Comparison of ENCODE assay signal across 19 mouse cellular contexts in the genomic region with DNA sequence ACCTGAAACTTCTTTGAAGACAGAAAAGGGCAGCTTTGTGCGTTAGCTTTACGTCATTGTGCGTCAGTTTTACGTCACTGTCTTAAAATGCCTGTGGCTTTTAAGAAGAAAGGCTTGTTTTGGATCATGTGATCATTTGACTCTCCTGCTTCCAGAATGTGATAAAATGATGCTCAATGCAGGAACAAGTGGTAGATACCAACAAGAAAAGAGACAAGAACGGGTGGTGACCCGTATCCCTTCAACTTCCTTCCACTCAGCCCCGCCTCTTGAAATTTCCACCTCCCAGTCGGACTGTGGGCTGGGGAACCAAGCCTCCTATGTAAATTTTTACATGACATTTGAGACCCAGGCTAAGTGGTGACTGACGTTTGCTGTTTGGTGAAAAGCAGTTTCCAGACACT. TPM values are rescaled to one million over a fixed set of nuclear protein-coding genes. Genes with fewer than 3 reads are reported as not detected.
DNase-seq lines count a peak whose midpoint lies in the region; ATAC-seq lines count a peak whose summit lies in the region.
"Had no signal": no experiment of that assay in that cellular context is flagged by ENCODE, and none has a peak within 500 bp of the region (broad histone marks: within the 10 kb centered on the region; RNA-seq: fewer than 3 reads in every experiment).

No protein-coding gene starts in this region.

- peaks cover 38% of the 10 kb centered on the region for H3K4me1 ChIP-seq in heart, embryonic 10.5 days
- peaks cover 5% of the 10 kb centered on the region for H3K4me1 ChIP-seq in lung, embryonic 16.5 days (replicated peaks; ENCODE audit: control insufficient read depth, insufficient read depth, low read length)
- H3K4me1 ChIP-seq: embryonic facial prominence, embryonic 13.5 days; midbrain, embryonic 13.5 days; neural tube, embryonic 12.5 days had no signal

- peak overlapping the region; percentile 77; the same call in 1 of the 2 replicates for H3K27ac ChIP-seq in heart, embryonic 10.5 days
- H3K27ac ChIP-seq in lung, embryonic 16.5 days (ENCODE audit: low read length), result peak overlapping the region; percentile 48
- H3K27ac ChIP-seq: embryonic facial prominence, embryonic 13.5 days; limb, embryonic 15.5 days; midbrain, embryonic 13.5 days; neural tube, embryonic 12.5 days had no signal

- peaks cover 10% of the 10 kb centered on the region; the same call in 1 of the 2 replicates for H3K36me3 ChIP-seq in heart, embryonic 10.5 days
- H3K36me3 ChIP-seq in lung, embryonic 16.5 days (ENCODE audit: control insufficient read depth, insufficient read depth, low read length), result no peaks in the 10 kb centered on the region
- H3K36me3 ChIP-seq: embryonic facial prominence, embryonic 13.5 days; limb, embryonic 15.5 days; midbrain, embryonic 13.5 days; neural tube, embryonic 12.5 days had no signal

- no peak overlapping the region for H3K9ac ChIP-seq in lung, embryonic 16.5 days (ENCODE audit: low read length)
- H3K9ac ChIP-seq: embryonic facial prominence, embryonic 13.5 days; limb, embryonic 15.5 days; midbrain, embryonic 13.5 days; neural tube, embryonic 12.5 days had no signal

- ATAC-seq in lung, embryonic 16.5 days (ENCODE audit: low read depth), result peak; percentile 43; the same call in 1 of the 2 replicates
- ATAC-seq: activated CD4-positive, CD25-positive, alpha-beta regulatory T cell, adult 4 months; forebrain, embryonic 16.5 days; hindbrain, embryonic 16.5 days; intestine, embryonic 16.5 days; midbrain, embryonic 13.5 days had no signal

- H3K4me2 ChIP-seq in lung, embryonic 16.5 days (ENCODE audit: low read depth, low read length), result no peak overlapping the region
- H3K4me2 ChIP-seq: embryonic facial prominence, embryonic 13.5 days; limb, embryonic 15.5 days; midbrain, embryonic 13.5 days; neural tube, embryonic 12.5 days had no signal

- 49% methylated on average over 9 of the region's 9 CpGs for WGBS in heart, embryonic 10.5 days
- WGBS in lung, embryonic 16.5 days, result 63% methylated on average over 9 of the region's 9 CpGs

- peak; percentile 77 for DNase-seq in heart, embryonic 10.5 days (ENCODE audit: low spot score)
- DNase-seq in heart, adult 9 months (ENCODE audit: low spot score in 2 of 2), result no peak
- no peak for DNase-seq in lung, postnatal 14 days
- peak; percentile 44 for DNase-seq in heart, postnatal 4 days
- DNase-seq in cerebellum, adult 9-11 months, result no peak
- no peak for DNase-seq in urinary bladder, postnatal 36 days (ENCODE audit: low spot score in 2 of 2)
- DNase-seq: adrenal gland, postnatal 10 days; kidney, postnatal 36 days; thymus, postnatal 25 days had no signal

- H3K9me3 ChIP-seq in heart, embryonic 10.5 days, result no peaks in the 10 kb centered on the region
- H3K9me3 ChIP-seq in lung, embryonic 16.5 days (ENCODE audit: control insufficient read depth, low read length), result no peaks in the 10 kb centered on the region
- H3K9me3 ChIP-seq: limb, embryonic 15.5 days; midbrain, embryonic 13.5 days; neural tube, embryonic 12.5 days had no signal

- no peak overlapping the region for H3K4me3 ChIP-seq in heart, embryonic 10.5 days
- no peak overlapping the region for H3K4me3 ChIP-seq in lung, embryonic 16.5 days (ENCODE audit: low read length)
- H3K4me3 ChIP-seq: embryonic facial prominence, embryonic 13.5 days; limb, embryonic 15.5 days; midbrain, embryonic 13.5 days; neural tube, embryonic 12.5 days had no signal

- H3K27me3 ChIP-seq in heart, embryonic 10.5 days (ENCODE audit: insufficient read depth, poor library complexity, severe bottlenecking), result no peaks in the 10 kb centered on the region
- H3K27me3 ChIP-seq in lung, embryonic 16.5 days (ENCODE audit: control insufficient read depth, insufficient read depth, low read depth, low read length), result no peaks in the 10 kb centered on the region
- H3K27me3 ChIP-seq: embryonic facial prominence, embryonic 13.5 days; limb, embryonic 15.5 days; midbrain, embryonic 13.5 days; neural tube, embryonic 12.5 days had no signal

RNA-seq across cellular contexts. Expression of gene Cap2, which starts 13.5 kb away (rescaled TPM):
- 101 and 175 TPM in 2 replicates for polyA plus RNA-seq in heart, embryonic 10.5 days (2016; fragmentation: Nextera tagmentation; extraction: Ambion mirVana)
- 9.0 and 11.8 TPM in 2 replicates for polyA plus RNA-seq in lung, embryonic 16.5 days (2015; fragmentation: Nextera tagmentation; extraction: Ambion mirVana)
- total RNA-seq in heart, postnatal 4 days (2021), result 100 to 1,000 TPM; 182 to 185 TPM
- total RNA-seq: megakaryocyte, adult 5-6 weeks had no signal

Comparison
In these comparisons a context has a peak if more than half of its experiments do, and no peak if none do; other contexts are left out.
1. DNase-seq: peak in heart, embryonic 10.5 days (single experiment) and heart, postnatal 4 days (single experiment); none in heart, adult 9 months (0 of 2), lung, postnatal 14 days (single experiment), cerebellum, adult 9-11 months (single experiment) and urinary bladder, postnatal 36 days (0 of 2).